Mouse (Mus musculus) forebrain, embryonic 12.5 days (tissue): ENCODE results near the gene Tiam2. TPM values are rescaled to one million over a fixed set of nuclear protein-coding genes. Genes with fewer than 3 reads are reported as not detected.

Experiments used
- ATAC-seq: fragments of 200-750 bp; cut with Nextera tagmentation; 2 replicates; pipeline ENCODE4 v1.8.0; 2017; ENCODE audit warnings: moderate TSS enrichment; ENCODE audit not compliant: low FRiP score
- H3K27ac ChIP-seq: fragments of 300-500 bp; sonication (generic); 2 replicates; pipeline ENCODE4 v1.5.1; 2016; ENCODE audit warnings: mild to moderate bottlenecking
- H3K27me3 ChIP-seq: fragments of 300-500 bp; sonication (generic); 2 replicates; pipeline ENCODE4 v1.6.1; 2016; ENCODE audit warnings: mild to moderate bottlenecking
- H3K36me3 ChIP-seq: fragments of 300-500 bp; sonication (generic); replicated peaks from 2 replicates; pipeline ENCODE4 v1.6.1; 2016; ENCODE audit warnings: mild to moderate bottlenecking
- H3K4me1 ChIP-seq: fragments of 300-500 bp; sonication (generic); 2 replicates; pipeline ENCODE4 v1.6.1; 2016
- H3K4me2 ChIP-seq: fragments of 300-500 bp; sonication (generic); 2 replicates; pipeline ENCODE4 v1.6.1; 2016; ENCODE audit warnings: mild to moderate bottlenecking, moderate library complexity
- H3K4me3 ChIP-seq: fragments of 300-500 bp; sonication (generic); replicated peaks from 2 replicates; pipeline ENCODE4 v1.5.1; 2016; ENCODE audit warnings: mild to moderate bottlenecking
- H3K9ac ChIP-seq: fragments of 300-500 bp; sonication (generic); 2 replicates; pipeline ENCODE4 v1.6.1; 2016; ENCODE audit warnings: mild to moderate bottlenecking
- H3K9me3 ChIP-seq: fragments of 300-500 bp; sonication (generic); 2 replicates; pipeline ENCODE4 v1.6.1; 2016
- WGBS: fragments of 180-500 bp; shearing (Covaris S2); methylation state at CpG from one replicate; pipeline ENCODE4 v1.1.7; 2016; 5-methylcytosine and 5-hydroxymethylcytosine counted together
- polyA plus RNA-seq: library from polyadenylated mRNA; unstranded; fragments of >200 nt; fragmentation: Nextera tagmentation; extraction: Ambion mirVana; gene quantifications from 2 replicates; pipeline ENCODE4 v1.2.1, GENCODE M21; 2016

Gene Tiam2
- 14.5 and 15.4 TPM in 2 replicates for polyA plus RNA-seq

DNA sequence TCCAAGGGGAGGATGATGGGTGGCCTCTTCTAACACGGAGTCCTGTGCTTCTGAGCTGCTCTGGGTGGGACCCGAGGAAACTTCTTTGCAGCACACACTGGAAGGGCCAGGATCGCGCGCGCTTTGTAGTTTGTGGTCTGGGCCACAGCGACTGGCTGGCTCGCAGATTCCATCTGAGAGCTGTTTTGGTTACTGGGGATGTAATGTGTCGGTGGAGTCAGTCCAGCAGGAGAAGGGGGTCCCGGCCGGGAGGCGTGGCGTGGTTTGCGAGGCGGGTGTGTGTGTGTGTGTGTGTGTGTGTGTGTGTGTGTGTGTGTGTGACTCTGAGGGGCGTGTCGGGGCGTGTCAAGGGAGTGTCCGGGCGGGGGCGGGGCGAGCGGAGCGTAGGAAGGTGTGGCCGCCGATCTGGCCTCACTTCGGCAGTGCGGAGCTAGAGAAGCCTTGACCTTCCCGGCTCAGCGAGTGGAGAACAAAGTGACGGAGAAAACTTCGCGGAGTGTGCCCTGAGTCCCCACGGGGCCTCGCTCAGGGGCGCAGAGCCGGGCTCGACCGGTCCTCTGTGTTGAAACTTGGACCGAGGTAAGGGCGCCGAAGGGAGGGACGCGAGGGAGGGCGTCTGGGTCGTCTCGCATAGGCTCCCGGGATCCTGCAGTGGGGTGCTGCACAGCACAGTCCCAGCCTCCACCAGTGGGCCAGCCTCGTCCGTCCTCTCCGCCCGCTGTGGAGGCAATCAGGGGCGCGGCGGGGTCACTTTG, at the start of gene Tiam2:
Tiam2 (plus strand) TSS at position 426 of the 755 bp plus-strand sequence.
- Histone ChIP-seq H3K4me3 (peak within 1 kb of the TSS; percentile 51), H3K36me3 (no peaks in the 10 kb centered on the region), H3K27me3 (peaks cover 55% of the 10 kb centered on the region), H3K4me1 (peaks cover 17% of the 10 kb centered on the region), H3K27ac (no peak within 1 kb of the TSS), H3K9me3 (no peaks in the 10 kb centered on the region), H3K9ac (peak within 1 kb of the TSS; percentile 58), H3K4me2 (peak within 1 kb of the TSS; percentile 90)
- WGBS = under 1% methylated on average over 41 of the region's 55 CpGs
- peak; percentile 79 for ATAC-seq

DNA sequence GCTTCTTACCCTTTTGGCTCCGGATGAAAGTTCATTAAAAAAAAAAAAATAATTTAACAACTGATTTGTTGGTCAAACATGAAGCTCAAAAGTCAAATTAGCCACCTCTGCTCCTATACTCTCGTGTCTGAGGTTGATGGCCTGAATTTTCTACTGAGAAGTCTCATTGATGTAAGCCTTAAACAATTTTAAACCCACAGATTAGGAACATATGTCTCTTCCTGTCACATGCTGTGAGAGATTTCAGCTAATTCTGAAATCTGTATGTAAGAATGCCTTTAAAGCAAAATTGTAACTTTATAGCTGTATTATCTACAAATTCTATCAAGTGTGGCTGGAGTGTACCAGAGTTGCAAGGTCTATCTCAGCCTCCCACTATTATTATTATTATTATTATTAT, 46.1 kb upstream of the Tiam2 start:
- peaks cover 19% of the 10 kb centered on the region for H3K4me1 ChIP-seq
- H3K27ac ChIP-seq = no peak overlapping the region
- 83% methylated on average over 2 of the region's 2 CpGs for WGBS
- no peak overlapping the region for H3K9ac ChIP-seq
- H3K27me3 ChIP-seq = peaks cover 3% of the 10 kb centered on the region; the same call in 1 of the 2 replicates
- H3K36me3 ChIP-seq = no peaks in the 10 kb centered on the region
- no peaks in the 10 kb centered on the region for H3K9me3 ChIP-seq
- H3K4me2 ChIP-seq = no peak overlapping the region
- no peak for ATAC-seq
- H3K4me3 ChIP-seq = no peak overlapping the region

GRCm38 (mm10) chr17:3281939-3282338, 44.4 kb upstream of the Tiam2 start:
- no peak overlapping the region for H3K9ac ChIP-seq
- 82% methylated on average over 5 of the region's 5 CpGs for WGBS
- peaks cover 3% of the 10 kb centered on the region; the same call in 1 of the 2 replicates for H3K27me3 ChIP-seq
- no peak overlapping the region for H3K27ac ChIP-seq
- H3K4me3 ChIP-seq = no peak overlapping the region
- H3K36me3 ChIP-seq = no peaks in the 10 kb centered on the region
- no peaks in the 10 kb centered on the region for H3K9me3 ChIP-seq
- ATAC-seq = no peak
- H3K4me1 ChIP-seq = peaks cover 13% of the 10 kb centered on the region
- H3K4me2 ChIP-seq = no peak overlapping the region

- Histone ChIP-seq H3K27ac (peak overlapping the region; percentile 70), H3K4me2 (no peak overlapping the region), H3K4me3 (no peak overlapping the region), H3K36me3 (no peaks in the 10 kb centered on the region), H3K9ac (no peak overlapping the region), H3K9me3 (no peaks in the 10 kb centered on the region), H3K27me3 (no peaks in the 10 kb centered on the region), H3K4me1 (peaks cover 13% of the 10 kb centered on the region)
- WGBS = 42% methylated on average over 8 of the region's 8 CpGs
- peak; percentile 42; the same call in 1 of the 2 replicates for ATAC-seq
Measured at GRCm38 (mm10) chr17:3285030-3285671, 41.2 kb upstream of the Tiam2 start.

DNA sequence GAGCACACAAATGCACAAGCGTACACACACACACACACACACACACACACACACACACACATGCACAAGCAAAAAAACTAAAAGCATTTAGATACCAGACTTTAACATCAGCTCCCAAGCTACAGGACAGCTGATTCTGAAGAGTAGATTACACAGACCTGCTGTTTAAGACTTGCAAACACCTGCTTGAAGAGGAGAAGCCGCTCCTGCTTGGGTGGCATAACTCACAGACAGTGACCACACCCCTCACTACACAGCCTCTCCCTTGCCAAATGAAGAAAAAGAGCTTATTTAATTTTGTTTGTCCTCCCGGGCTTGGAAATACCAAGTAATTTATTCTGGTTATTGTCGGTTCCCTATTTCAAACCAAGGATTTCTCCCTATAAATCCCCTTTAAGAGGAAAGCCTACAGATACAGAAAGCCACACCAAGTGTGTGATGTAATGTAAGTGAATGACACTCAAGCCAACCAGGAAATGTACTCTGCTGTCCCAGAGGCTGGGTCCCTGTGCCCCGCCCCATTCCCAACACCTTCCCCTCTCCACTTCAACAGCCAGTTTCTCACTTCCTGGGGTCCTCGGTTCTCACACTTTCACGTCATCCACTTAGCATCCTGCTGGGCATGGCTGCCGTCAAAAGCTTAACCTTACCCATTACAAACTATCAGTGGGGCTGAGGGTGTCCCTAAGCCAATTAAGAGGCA, 40.1 kb upstream of the Tiam2 start:
- ATAC-seq = no peak
- no peak overlapping the region for H3K9ac ChIP-seq
- H3K4me2 ChIP-seq = no peak overlapping the region
- H3K9me3 ChIP-seq = no peaks in the 10 kb centered on the region
- no peak overlapping the region for H3K27ac ChIP-seq
- H3K27me3 ChIP-seq = no peaks in the 10 kb centered on the region
- no peak overlapping the region for H3K4me3 ChIP-seq
- no peaks in the 10 kb centered on the region for H3K36me3 ChIP-seq
- peaks cover 13% of the 10 kb centered on the region for H3K4me1 ChIP-seq
- WGBS = 61% methylated on average over 8 of the region's 8 CpGs

DNA sequence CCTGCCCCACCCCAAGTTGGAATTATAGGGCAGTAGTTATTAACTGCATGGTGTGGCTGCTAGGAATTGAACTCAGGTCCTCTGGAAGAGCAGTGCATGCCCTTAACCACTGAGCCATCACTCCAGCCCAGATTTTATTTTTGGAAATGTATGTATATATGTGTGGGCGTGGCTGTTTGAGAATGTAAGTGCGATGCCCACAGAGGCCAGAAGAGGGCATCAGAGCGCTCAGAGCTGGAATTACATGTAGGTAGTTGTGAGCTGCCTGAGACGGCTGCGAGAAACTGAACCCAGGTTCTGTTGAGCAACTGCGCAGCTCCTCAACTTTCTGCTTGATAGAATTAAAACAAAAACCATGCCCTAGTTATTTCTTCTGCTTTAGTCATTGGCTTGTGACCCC, 38.0 kb upstream of the Tiam2 start:
- WGBS = 30% methylated on average over 6 of the region's 6 CpGs
- H3K4me2 ChIP-seq = no peak overlapping the region

DNA sequence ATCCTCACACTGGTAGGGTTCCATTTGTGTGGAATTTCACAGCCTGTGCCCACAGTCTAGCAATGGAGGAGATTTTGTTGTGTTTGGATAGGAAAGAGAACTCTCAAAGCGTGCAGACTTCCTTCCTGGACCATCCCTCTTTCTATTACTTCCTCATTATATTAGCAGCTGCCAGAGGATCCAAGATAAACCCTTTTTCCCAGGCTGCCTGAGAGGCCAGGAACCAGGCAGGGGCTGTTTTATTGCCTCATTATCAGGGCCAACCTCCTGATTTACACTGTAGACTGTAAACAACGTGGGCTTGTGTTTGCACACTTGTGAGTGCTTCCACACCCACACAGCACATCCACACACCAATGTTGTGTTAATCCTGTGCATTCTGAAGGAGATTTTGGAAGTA, 31.3 kb upstream of the Tiam2 start:
- Histone ChIP-seq H3K9ac (no peak overlapping the region), H3K36me3 (peaks cover 9% of the 10 kb centered on the region; the same call in 1 of the 2 replicates)
- no peak for ATAC-seq

More for the DNA sequence above, 38.0 kb upstream of the Tiam2 start:
- no peak overlapping the region for H3K9ac ChIP-seq
- ATAC-seq = no peak
- no peak overlapping the region for H3K27ac ChIP-seq
- H3K4me3 ChIP-seq = no peak overlapping the region
- peaks cover 9% of the 10 kb centered on the region; the same call in 1 of the 2 replicates for H3K36me3 ChIP-seq
- peaks cover 13% of the 10 kb centered on the region for H3K4me1 ChIP-seq
- H3K9me3 ChIP-seq = no peaks in the 10 kb centered on the region
- no peaks in the 10 kb centered on the region for H3K27me3 ChIP-seq

GRCm38 (mm10) chr17:3299487-3299886, 26.9 kb upstream of the Tiam2 start:
- no peak overlapping the region for H3K9ac ChIP-seq
- no peaks in the 10 kb centered on the region for H3K27me3 ChIP-seq
- no peak overlapping the region for H3K4me2 ChIP-seq
- no peak overlapping the region for H3K4me3 ChIP-seq
- no peaks in the 10 kb centered on the region for H3K9me3 ChIP-seq
- WGBS = 84% methylated on average over 6 of the region's 6 CpGs
- no peak for ATAC-seq
- H3K36me3 ChIP-seq = no peaks in the 10 kb centered on the region; the same call in 1 of the 2 replicates
- H3K27ac ChIP-seq = no peak overlapping the region
- H3K4me1 ChIP-seq = no peaks in the 10 kb centered on the region

More for the DNA sequence above, 31.3 kb upstream of the Tiam2 start:
- H3K4me3 ChIP-seq = no peak overlapping the region
- no peak overlapping the region for H3K27ac ChIP-seq
- WGBS = 71% methylated on average over 2 of the region's 2 CpGs
- H3K27me3 ChIP-seq = no peaks in the 10 kb centered on the region
- no peaks in the 10 kb centered on the region for H3K4me1 ChIP-seq
- H3K9me3 ChIP-seq = no peaks in the 10 kb centered on the region
- H3K4me2 ChIP-seq = no peak overlapping the region

DNA sequence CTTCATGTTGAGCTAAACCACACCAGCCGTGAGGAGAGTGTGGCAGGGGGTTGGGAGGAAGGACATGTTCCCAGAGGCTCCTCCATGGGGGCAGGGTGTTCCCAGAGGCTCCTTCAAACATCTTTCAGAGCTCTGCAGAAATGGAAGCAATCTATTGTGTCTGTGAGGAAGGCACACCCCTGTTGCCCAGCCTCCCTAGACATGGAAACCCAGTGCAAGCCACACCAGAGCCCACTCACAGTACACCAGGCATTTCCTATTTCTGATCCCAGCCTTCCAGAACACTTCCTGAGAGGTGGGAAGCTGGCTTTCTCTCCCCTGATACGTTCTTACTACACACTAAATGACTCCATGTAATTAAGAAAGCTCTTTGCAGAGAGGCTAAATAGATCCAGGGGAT, 20.4 kb upstream of the Tiam2 start:
- no peak for ATAC-seq
- Histone ChIP-seq H3K27me3 (no peaks in the 10 kb centered on the region), H3K4me3 (no peak overlapping the region), H3K4me2 (no peak overlapping the region), H3K9ac (no peak overlapping the region), H3K4me1 (no peaks in the 10 kb centered on the region), H3K9me3 (no peaks in the 10 kb centered on the region), H3K36me3 (0 out of 2 replicates have a peak, but pooled peaks cover 4% of the 10 kb centered on the region), H3K27ac (no peak overlapping the region)
- 69% methylated on average over 2 of the region's 2 CpGs for WGBS

GRCm38 (mm10) chr17:3313711-3314624, 12.4 kb upstream of the Tiam2 start:
- Histone ChIP-seq H3K9ac (peak overlapping the region; percentile 42; the same call in 1 of the 2 replicates), H3K4me2 (peak overlapping the region; percentile 59), H3K4me1 (peaks cover 5% of the 10 kb centered on the region; the same call in 1 of the 2 replicates), H3K27ac (0 out of 2 replicates have a peak overlapping the region, but pooled peaks have one; percentile 36), H3K9me3 (no peaks in the 10 kb centered on the region), H3K4me3 (peak overlapping the region; percentile 38), H3K27me3 (peaks cover 17% of the 10 kb centered on the region), H3K36me3 (no peaks in the 10 kb centered on the region)
- WGBS = 6% methylated on average over 58 of the region's 60 CpGs
- ATAC-seq = peak; percentile 98

DNA sequence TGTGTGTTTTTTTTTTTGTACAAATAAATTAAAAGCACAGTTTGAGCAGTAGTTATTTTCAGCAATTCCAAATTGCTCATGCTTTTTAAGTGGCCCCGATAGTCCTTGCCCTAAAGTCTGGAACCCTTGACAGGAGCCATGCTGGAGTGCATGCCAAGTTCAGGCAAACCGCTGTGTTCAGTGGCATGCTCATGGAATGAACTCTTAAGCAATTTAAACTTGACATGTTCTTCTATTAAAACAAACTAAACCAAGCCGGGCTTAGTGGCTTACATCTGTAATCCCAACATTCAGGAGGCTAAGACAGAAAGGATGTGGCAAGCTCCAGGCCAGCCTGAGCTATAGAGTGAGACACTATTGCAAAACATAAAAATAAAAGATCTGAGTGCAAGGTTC, 11.8 kb upstream of the Tiam2 start:
- peaks cover 17% of the 10 kb centered on the region for H3K27me3 ChIP-seq
- H3K9ac ChIP-seq = no peak overlapping the region
- H3K4me3 ChIP-seq = peak overlapping the region; percentile 38
- H3K4me2 ChIP-seq = peak overlapping the region; percentile 59
- H3K36me3 ChIP-seq = no peaks in the 10 kb centered on the region
- 33% methylated on average over 3 of the region's 3 CpGs for WGBS
- no peak overlapping the region for H3K27ac ChIP-seq
- peak; percentile 40; the same call in 1 of the 2 replicates for ATAC-seq
- no peaks in the 10 kb centered on the region for H3K9me3 ChIP-seq
- H3K4me1 ChIP-seq = peaks cover 5% of the 10 kb centered on the region; the same call in 1 of the 2 replicates
